Mouse (Mus musculus): ENCODE data around the gene Orc5. TPM values are rescaled to one million over a fixed set of nuclear protein-coding genes. Genes with fewer than 3 reads are reported as not detected.
A peak's percentile ranks its signal among the peaks of the same experiment; 100 is the strongest.

Orc5 gene
- total and polyA plus RNA-seq, 3 experiments, result 75.7 to 76.5 TPM; not detected in 1

- Histone ChIP-seq H3K9ac (ENCODE audit: control insufficient read depth, low read depth, low read length, poor library complexity, severe bottlenecking) (no peak overlapping the region), H3K9me3 (replicated peaks; ENCODE audit: insufficient read depth, low read length) (no peaks in the 10 kb centered on the region), H3K27me3 (ENCODE audit: control insufficient read depth in 1 of 2, insufficient read depth in 2 of 2, low read length in 2 of 2) (no peaks in the 10 kb centered on the region), H3K27ac (ENCODE audit: control insufficient read depth, low read depth, low read length) (no peak overlapping the region), H3K36me3 (ENCODE audit: control insufficient read depth in 1 of 2, insufficient read depth in 2 of 2, low read length in 2 of 2) (peaks cover 0 to 13% of the 10 kb centered on the region in 2 experiments; a peak in 2 of 4 replicates), H3K4me1 (ENCODE audit: control insufficient read depth in 1 of 2, insufficient read depth in 2 of 2, low read length in 2 of 2) (peaks cover 6 to 12% of the 10 kb centered on the region in 2 experiments), H3K4me3 (ENCODE audit: control insufficient read depth in 1 of 2, insufficient read depth in 1 of 2, low read depth in 2 of 2, low read length in 2 of 2) (no peak overlapping the region), H3K79me2 (ENCODE audit: control insufficient read depth, insufficient read depth, low read length, poor library complexity) (no peaks in the 10 kb centered on the region)
- peak; percentile 71 for DNase-seq (ENCODE audit: low read depth, low spot score)
- peak; percentile 55; the same call in 1 of the 2 replicates for TF ChIP-seq ETS1 (IDR thresholded peaks at IDR 0.05; ENCODE audit: low read depth, low read length)
- no peak for TF ChIP-seq NRF1 (IDR thresholded peaks at IDR 0.05; ENCODE audit: insufficient read depth, low read depth, low read length, poor library complexity, severe bottlenecking)
- TF ChIP-seq TCF12 (IDR thresholded peaks at IDR 0.05; ENCODE audit: low read depth, low read length), result peak; percentile 82
- peak; percentile 70 for TF ChIP-seq GATA1 (IDR thresholded peaks at IDR 0.05; ENCODE audit: low read depth, low read length)
- TF ChIP-seq ELF1 (IDR thresholded peaks at IDR 0.05; ENCODE audit: low read depth, low read length), result no peak
- TF ChIP-seq MXI1 (IDR thresholded peaks at IDR 0.05; ENCODE audit: low read depth, low read length), result peak; percentile 92
- TF ChIP-seq JUND (IDR thresholded peaks at IDR 0.05; ENCODE audit: low read depth, low read length), result peak; percentile 57; the same call in 1 of the 2 replicates
- peak; percentile 17; the same call in 1 of the 2 replicates for TF ChIP-seq TAL1 (IDR thresholded peaks at IDR 0.05; ENCODE audit: low read length)
- TF ChIP-seq MYC (IDR thresholded peaks at IDR 0.05; ENCODE audit: low read depth, low read length), result peak; percentile 98
- TF ChIP-seq UBTF (IDR thresholded peaks at IDR 0.05; ENCODE audit: borderline replicate concordance, insufficient read depth, low read depth, low read length), result no peak
- TF ChIP-seq BHLHE40 (IDR thresholded peaks at IDR 0.05; ENCODE audit: borderline replicate concordance, low read depth, low read length), result 0 out of 2 replicates have a peak, but pooled peaks have one; percentile 13
- TF ChIP-seq POLR2AphosphoS2 (IDR thresholded peaks at IDR 0.05; ENCODE audit: low read length), result no peak
- TF ChIP-seq SMC3 (IDR thresholded peaks at IDR 0.05; ENCODE audit: low read depth, low read length), result 0 out of 2 replicates have a peak, but pooled peaks have one; percentile 14
- TF ChIP-seq MAX (IDR thresholded peaks at IDR 0.05; ENCODE audit: low read length), result peak; percentile 93
- peak; percentile 73 for TF ChIP-seq USF1 (IDR thresholded peaks at IDR 0.05; ENCODE audit: low read depth, low read length)
- no peak for TF ChIP-seq MEF2A (IDR thresholded peaks at IDR 0.05; ENCODE audit: extremely low read depth, insufficient replicate concordance, low read depth, low read length, poor library complexity, severe bottlenecking)
- peak; percentile 71 for TF ChIP-seq RCOR1 (IDR thresholded peaks at IDR 0.05; ENCODE audit: low read depth, low read length)
- peak; percentile 82 to 84 for TF ChIP-seq EP300 (IDR thresholded peaks at IDR 0.05; ENCODE audit: low read depth in 1 of 2, low read length in 2 of 2)
- TF ChIP-seq SIN3A (IDR thresholded peaks at IDR 0.05; ENCODE audit: low read length), result peak; percentile 50
- no peak for TF ChIP-seq ZC3H11A (IDR thresholded peaks at IDR 0.05; ENCODE audit: low read depth, low read length)
Observed at GRCm38 (mm10) chr5:22449492-22449891, 100.7 kb downstream of the Orc5 start.

Other genes with a start within 250 kb of the Orc5 start
- gene Reln, start 205.7 kb downstream of the Orc5 start, total RNA-seq (2012; rRNA removed), result not detected in 2 replicates
- not detected for gene Reln, start 205.7 kb downstream of the Orc5 start, polyA plus RNA-seq (2012; ENCODE audit: insufficient read depth in 1 of 2, insufficient read length in 2 of 2, low read depth in 1 of 2, low replicate concordance in 2 of 2, missing spikeins in 1 of 2)
- not detected in 2 replicates for gene Lhfpl3, start 195.6 kb upstream of the Orc5 start, total RNA-seq (2012; rRNA removed)
- not detected for gene Lhfpl3, start 195.6 kb upstream of the Orc5 start, polyA plus RNA-seq (2012; ENCODE audit: insufficient read depth in 1 of 2, insufficient read length in 2 of 2, low read depth in 1 of 2, low replicate concordance in 2 of 2, missing spikeins in 1 of 2)